Mouse (Mus musculus) liver, embryonic 14.5 days (tissue): ENCODE results near the gene Hsd17b6. TPM values are rescaled to one million over a fixed set of nuclear protein-coding genes. Genes with fewer than 3 reads are reported as not detected.
"Not testable (repeated sequence)": the region's sequence is repeated elsewhere in the genome, so short reads cannot be mapped to it uniquely, and the experiment has no call there.

Source experiments
- ATAC-seq: fragments of 200-750 bp; cut with Nextera tagmentation; 2 replicates; pipeline ENCODE4 v1.8.0; 2017; ENCODE audit warnings: moderate number of reproducible peaks, mild to moderate bottlenecking, moderate library complexity; ENCODE audit not compliant: insufficient read depth
- DNase-seq, 3 experiments: peaks; one replicate each; pipeline ENCODE4 v3.0.0-alpha.2; 2012 to 2013; ENCODE audit warnings: low read depth in 3 of 3, low spot score in 3 of 3
- H3K27ac ChIP-seq: fragments of 300-500 bp; sonication (generic); 2 replicates; pipeline ENCODE4 v1.5.1; 2014; ENCODE audit warnings: moderate library complexity, mild to moderate bottlenecking, control low read depth, inconsistent platforms
- H3K27me3 ChIP-seq: fragments of 300-500 bp; sonication (generic); 2 replicates; pipeline ENCODE4 v1.6.1; 2014; ENCODE audit warnings: mild to moderate bottlenecking, low read length, moderate library complexity; ENCODE audit not compliant: control insufficient read depth, insufficient read depth
- H3K36me3 ChIP-seq: fragments of 300-500 bp; sonication (generic); replicated peaks from 2 replicates; pipeline ENCODE4 v1.6.1; 2014; ENCODE audit warnings: low read depth; ENCODE audit not compliant: control insufficient read depth, insufficient read depth
- H3K4me1 ChIP-seq, 2 experiments: fragments of 200-500 bp in 1 of 2; fragments of 300-500 bp in 1 of 2; sonication (generic) in 1 of 2; replicated peaks; 2 replicates each; pipeline ENCODE4 v1.6.1; 2012 to 2014; ENCODE audit warnings: antibody characterized with exemption in 1 of 2, inconsistent platforms in 1 of 2, low read length in 1 of 2; ENCODE audit not compliant: control insufficient read depth in 2 of 2, insufficient read depth in 2 of 2
- H3K4me2 ChIP-seq: fragments of 300-500 bp; sonication (generic); 2 replicates; pipeline ENCODE4 v1.6.1; 2014; ENCODE audit warnings: low read depth, mild to moderate bottlenecking, control low read depth, moderate library complexity
- H3K4me3 ChIP-seq, 2 experiments: fragments of 200-500 bp in 1 of 2; fragments of 300-500 bp in 1 of 2; sonication (generic) in 1 of 2; 2 replicates each; pipeline ENCODE4 v1.5.1; 2012 to 2014; ENCODE audit warnings: low read depth in 2 of 2, low read length in 2 of 2, mild to moderate bottlenecking in 2 of 2, control low read depth in 1 of 2, inconsistent platforms in 1 of 2, moderate library complexity in 1 of 2; ENCODE audit not compliant: insufficient read depth in 1 of 2
- H3K9ac ChIP-seq: fragments of 300-500 bp; sonication (generic); replicated peaks from 2 replicates; pipeline ENCODE4 v1.6.1; 2014; ENCODE audit warnings: mild to moderate bottlenecking, control low read depth, moderate library complexity
- H3K9me3 ChIP-seq: fragments of 300-500 bp; sonication (generic); 2 replicates; pipeline ENCODE4 v1.6.1; 2016; ENCODE audit warnings: low read length, mixed read lengths; ENCODE audit not compliant: control insufficient read depth
- CTCF ChIP-seq: IDR thresholded peaks from 2 replicates; pipeline ENCODE4 v1.5.1; 2016; ENCODE audit warnings: antibody characterized with exemption, low read depth, control low read depth
- EP300 ChIP-seq: IDR thresholded peaks from 2 replicates; pipeline ENCODE4 v1.6.1; 2016; ENCODE audit warnings: antibody characterized with exemption, low read depth
- WGBS: fragments of 180-500 bp; shearing (Covaris S2); extraction: QIAGEN DNeasy Blood & Tissue Kit; methylation state at CpG from one replicate; pipeline ENCODE4 v1.1.7; 2014; ENCODE audit not compliant: insufficient replicate concordance; 5-methylcytosine and 5-hydroxymethylcytosine counted together
- polyA plus RNA-seq, 2 experiments: library from polyadenylated mRNA; depleted of rRNA in 1 of 2; stranded (reverse) in 1 of 2; unstranded in 1 of 2; fragments of >200 nt; fragmentation: Nextera tagmentation in 1 of 2; extraction: Ambion mirVana in 1 of 2; gene quantifications; 2 replicates each; pipeline versions ENCODE4 v1.2.1 to v1.2.3; 2012 to 2014

Hsd17b6 gene
- polyA plus RNA-seq (2012; rRNA removed) (not detected in 2 replicates), polyA plus RNA-seq (2014; fragmentation: Nextera tagmentation; extraction: Ambion mirVana) (not detected in 2 replicates)

- no peak within 1 kb of the TSS for H3K4me3 ChIP-seq
- TF ChIP-seq EP300 (no peak), CTCF (no peak)
- 80% methylated on average over 1 of the region's 1 CpGs for WGBS
- no peak within 1 kb of the TSS for H3K4me2 ChIP-seq
- DNase-seq (no peak), ATAC-seq (no peak)
- H3K9ac ChIP-seq, result no peak within 1 kb of the TSS
- no peaks in the 10 kb centered on the region for H3K9me3 ChIP-seq
- no peaks in the 10 kb centered on the region for H3K36me3 ChIP-seq
- no peaks in the 10 kb centered on the region for H3K27me3 ChIP-seq
- no peaks in the 10 kb centered on the region for H3K4me1 ChIP-seq
- no peak within 1 kb of the TSS for H3K27ac ChIP-seq
These were observed at the start of gene Hsd17b6 for GRCm38 (mm10) chr10:128007446-128007845. TSS of gene Hsd17b6 (minus strand) at chr10:128007611.

GRCm38 (mm10) chr10:128053001-128053400 is 45.6 kb upstream of the Hsd17b6 start:
- H3K4me2 ChIP-seq, result no peak overlapping the region
- ATAC-seq (no peak), DNase-seq (no peak)
- no peak overlapping the region for H3K4me3 ChIP-seq
- TF ChIP-seq CTCF (no peak), EP300 (no peak)
- H3K9ac ChIP-seq, result no peak overlapping the region
- peaks cover 19% of the 10 kb centered on the region for H3K36me3 ChIP-seq
- WGBS, result 84% methylated on average over 8 of the region's 8 CpGs
- H3K4me1 ChIP-seq, result peaks cover 4 to 6% of the 10 kb centered on the region in 2 experiments
- no peaks in the 10 kb centered on the region for H3K27me3 ChIP-seq
- no peak overlapping the region for H3K27ac ChIP-seq
- H3K9me3 ChIP-seq, result no peaks in the 10 kb centered on the region

- H3K9me3 ChIP-seq, H3K27me3 ChIP-seq, DNase-seq, H3K27ac ChIP-seq, H3K4me1 ChIP-seq, ATAC-seq, H3K9ac ChIP-seq, H3K4me3 ChIP-seq, H3K4me2 ChIP-seq: not testable (repeated sequence)
- 58% methylated on average over 1 of the region's 2 CpGs for WGBS
- H3K36me3 ChIP-seq, result peaks cover 27% of the 10 kb centered on the region
These were observed 44.7 kb upstream of the Hsd17b6 start for GRCm38 (mm10) chr10:128052136-128052535.

GRCm38 (mm10) chr10:128051589-128051988 is 44.2 kb upstream of the Hsd17b6 start:
- Histone ChIP-seq H3K4me2 (no peak overlapping the region), H3K9ac (no peak overlapping the region), H3K36me3 (peaks cover 32% of the 10 kb centered on the region), H3K27ac (no peak overlapping the region), H3K4me3 (no peak overlapping the region), H3K27me3 (no peaks in the 10 kb centered on the region), H3K9me3 (no peaks in the 10 kb centered on the region), H3K4me1 (no peaks in the 10 kb centered on the region)
- no peak for ATAC-seq
- WGBS, result 86% methylated on average over 5 of the region's 5 CpGs
- DNase-seq, result no peak
- TF ChIP-seq CTCF (no peak), EP300 (no peak)

DNA sequence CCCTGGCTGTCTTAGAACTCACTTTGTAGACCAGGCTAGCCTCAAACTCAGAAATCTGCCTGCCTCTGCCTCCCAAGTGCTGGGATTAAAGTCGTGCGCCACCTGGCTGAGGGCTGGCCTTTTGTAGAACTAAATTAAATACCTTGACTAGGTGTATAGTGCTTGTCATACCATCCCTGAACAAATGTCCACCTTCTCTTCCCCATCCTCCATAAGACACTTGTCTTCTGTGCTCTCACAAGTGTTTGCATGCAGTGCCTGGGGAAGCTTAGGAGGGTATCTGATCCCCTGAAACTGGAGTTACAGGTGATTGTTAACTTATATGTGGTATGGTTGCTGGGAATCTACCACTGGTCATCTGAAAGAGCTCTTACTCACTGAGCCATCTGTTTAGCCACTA is 42.9 kb upstream of the Hsd17b6 start:
- 78% methylated on average over 2 of the region's 2 CpGs for WGBS

More for the DNA sequence above, 42.9 kb upstream of the Hsd17b6 start:
- DNase-seq (no peak), ATAC-seq (no peak)
- Histone ChIP-seq H3K36me3 (peaks cover 44% of the 10 kb centered on the region), H3K4me3 (no peak overlapping the region), H3K4me1 (no peaks in the 10 kb centered on the region), H3K9ac (no peak overlapping the region), H3K4me2 (no peak overlapping the region), H3K27me3 (no peaks in the 10 kb centered on the region), H3K9me3 (no peaks in the 10 kb centered on the region), H3K27ac (no peak overlapping the region)
- no peak for TF ChIP-seq CTCF
- TF ChIP-seq EP300, result no peak
